Mouse (Mus musculus) cortical plate, adult 2 months (tissue): ENCODE data around the gene Arhgap4.

Experiments used
- CTCF ChIP-seq: fragments of 200-500 bp; IDR thresholded peaks from 2 replicates; pipeline ENCODE4 v1.5.1; 2011; ENCODE audit warnings: mild to moderate bottlenecking, control low read depth, low read length; ENCODE audit not compliant: insufficient read depth; ENCODE audit errors: extremely low read depth
- POLR2A ChIP-seq: fragments of 200-500 bp; IDR thresholded peaks from 2 replicates; pipeline ENCODE4 v1.6.1; 2011; ENCODE audit warnings: mild to moderate bottlenecking, low read length, control low read depth; ENCODE audit not compliant: insufficient read depth; ENCODE audit errors: extremely low read depth

- TF ChIP-seq CTCF (no peak), POLR2A (no peak)
These were observed 45.8 kb downstream of the Arhgap4 start for GRCm38 (mm10) chrX:73875881-73876280.
